Mouse (Mus musculus) lung, embryonic 14.5 days (tissue): ENCODE measurements around the gene Abcb9. TPM values are rescaled to one million over a fixed set of nuclear protein-coding genes. Genes with fewer than 3 reads are reported as not detected.

ENCODE experiments used
- ATAC-seq: fragments of 200-750 bp; cut with Nextera tagmentation; 2 replicates; pipeline ENCODE4 v1.8.0; 2017; ENCODE audit warnings: mild to moderate bottlenecking, moderate TSS enrichment, moderate library complexity; ENCODE audit not compliant: insufficient read depth
- DNase-seq: peaks from one replicate; pipeline ENCODE4 v3.0.0-alpha.2; 2015
- H3K27ac ChIP-seq: fragments of 300-500 bp; sonication (generic); 2 replicates; pipeline ENCODE4 v1.5.1; 2014; ENCODE audit warnings: low read depth, mild to moderate bottlenecking, moderate library complexity
- H3K27me3 ChIP-seq: fragments of 300-500 bp; sonication (generic); 2 replicates; pipeline ENCODE4 v1.6.1; 2014; ENCODE audit warnings: low read length, control low read depth; ENCODE audit not compliant: insufficient read depth
- H3K36me3 ChIP-seq: fragments of 300-500 bp; sonication (generic); 2 replicates; pipeline ENCODE4 v1.6.1; 2014; ENCODE audit warnings: control low read depth; ENCODE audit not compliant: insufficient read depth
- H3K4me1 ChIP-seq: fragments of 300-500 bp; sonication (generic); 2 replicates; pipeline ENCODE4 v1.6.1; 2014; ENCODE audit warnings: antibody characterized with exemption, control low read depth; ENCODE audit not compliant: insufficient read depth
- H3K4me2 ChIP-seq: fragments of 300-500 bp; sonication (generic); 2 replicates; pipeline ENCODE4 v1.6.1; 2014; ENCODE audit warnings: mild to moderate bottlenecking
- H3K4me3 ChIP-seq: fragments of 300-500 bp; sonication (generic); 2 replicates; pipeline ENCODE4 v1.5.1; 2014; ENCODE audit warnings: low read depth, low read length
- H3K9ac ChIP-seq: fragments of 300-500 bp; sonication (generic); 2 replicates; pipeline ENCODE4 v1.6.1; 2014
- H3K9me3 ChIP-seq: fragments of 300-500 bp; sonication (generic); 2 replicates; pipeline ENCODE4 v1.6.1; 2016; ENCODE audit warnings: low read depth, low read length, control low read depth
- CTCF ChIP-seq: IDR thresholded peaks from 2 replicates; pipeline ENCODE4 v1.5.1; 2016; ENCODE audit warnings: antibody characterized with exemption, low read depth
- WGBS: fragments of 180-500 bp; shearing (Covaris S2); extraction: QIAGEN DNeasy Blood & Tissue Kit; methylation state at CpG from one replicate; pipeline ENCODE4 v1.1.7; 2014; 5-methylcytosine and 5-hydroxymethylcytosine counted together
- polyA plus RNA-seq: library from polyadenylated mRNA; unstranded; fragments of >200 nt; fragmentation: Nextera tagmentation; extraction: Ambion mirVana; gene quantifications from 2 replicates; pipeline ENCODE4 v1.2.1, GENCODE M21; 2014

Gene Abcb9
- polyA plus RNA-seq, 1 experiment from 2014 or later, result 0.88 TPM

GRCm38 (mm10) chr5:124025146-124025545 is 70.5 kb downstream of the Abcb9 start:
- Histone ChIP-seq H3K27ac (no peak overlapping the region), H3K9ac (no peak overlapping the region), H3K4me1 (peaks cover 13% of the 10 kb centered on the region), H3K9me3 (no peaks in the 10 kb centered on the region), H3K4me3 (no peak overlapping the region), H3K4me2 (no peak overlapping the region), H3K36me3 (peaks cover 22% of the 10 kb centered on the region; the same call in 1 of the 2 replicates), H3K27me3 (no peaks in the 10 kb centered on the region)
- no peak for TF ChIP-seq CTCF
- 66% methylated on average over 9 of the region's 9 CpGs for WGBS
- no peak for DNase-seq
- ATAC-seq, result no peak

GRCm38 (mm10) chr5:124024677-124025076 is 70.9 kb downstream of the Abcb9 start:
- H3K9ac ChIP-seq, result no peak overlapping the region
- H3K4me3 ChIP-seq, result no peak overlapping the region
- no peak for DNase-seq
- H3K36me3 ChIP-seq, result peaks cover 22% of the 10 kb centered on the region; the same call in 1 of the 2 replicates
- 84% methylated on average over 6 of the region's 6 CpGs for WGBS
- ATAC-seq, result no peak
- TF ChIP-seq CTCF, result no peak
- H3K27me3 ChIP-seq, result no peaks in the 10 kb centered on the region
- no peak overlapping the region for H3K4me2 ChIP-seq
- no peak overlapping the region for H3K27ac ChIP-seq
- no peaks in the 10 kb centered on the region for H3K9me3 ChIP-seq
- peaks cover 12% of the 10 kb centered on the region for H3K4me1 ChIP-seq

- H3K9ac ChIP-seq, result no peak overlapping the region
- no peak overlapping the region for H3K4me2 ChIP-seq
Measured at GRCm38 (mm10) chr5:124022365-124022764, 73.2 kb downstream of the Abcb9 start.

DNA sequence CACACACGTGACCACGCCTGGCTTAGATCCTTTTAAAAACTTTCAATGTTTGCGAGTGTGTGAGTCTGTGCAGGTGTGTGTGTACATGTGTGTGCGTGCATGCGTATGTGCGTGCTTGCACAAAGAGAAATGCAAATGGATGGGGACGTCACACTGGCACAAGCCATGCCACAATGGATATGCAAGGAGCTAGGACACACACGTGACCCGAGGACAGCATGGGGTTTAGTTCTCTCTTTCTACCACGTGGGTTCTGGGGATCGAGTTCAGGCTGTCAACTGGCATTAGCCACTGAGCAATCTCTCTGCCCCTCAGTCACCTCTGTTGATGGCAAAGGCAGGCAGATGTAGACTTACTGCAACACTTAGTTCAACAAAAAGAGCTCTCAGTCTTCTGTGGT is 73.9 kb downstream of the Abcb9 start:
- H3K27me3 ChIP-seq, result no peaks in the 10 kb centered on the region
- no peak overlapping the region for H3K9ac ChIP-seq
- H3K9me3 ChIP-seq, result no peaks in the 10 kb centered on the region
- H3K4me3 ChIP-seq, result no peak overlapping the region
- peaks cover 18% of the 10 kb centered on the region; the same call in 1 of the 2 replicates for H3K36me3 ChIP-seq
- no peak for TF ChIP-seq CTCF
- H3K4me2 ChIP-seq, result no peak overlapping the region
- peaks cover 18% of the 10 kb centered on the region for H3K4me1 ChIP-seq
- no peak for ATAC-seq
- H3K27ac ChIP-seq, result peak overlapping the region; percentile 42; the same call in 1 of the 2 replicates
- no peak for DNase-seq
- WGBS, result 81% methylated on average over 11 of the region's 11 CpGs

More at GRCm38 (mm10) chr5:124022365-124022764, 73.2 kb downstream of the Abcb9 start:
- H3K27ac ChIP-seq, result no peak overlapping the region
- H3K27me3 ChIP-seq, result no peaks in the 10 kb centered on the region
- 60% methylated on average over 7 of the region's 7 CpGs for WGBS
- H3K4me1 ChIP-seq, result peaks cover 15% of the 10 kb centered on the region
- DNase-seq (no peak), ATAC-seq (no peak)
- H3K4me3 ChIP-seq, result no peak overlapping the region
- no peak for TF ChIP-seq CTCF
- peaks cover 19% of the 10 kb centered on the region; the same call in 1 of the 2 replicates for H3K36me3 ChIP-seq
- H3K9me3 ChIP-seq, result no peaks in the 10 kb centered on the region

- Histone ChIP-seq H3K9ac (no peak overlapping the region), H3K4me3 (no peak overlapping the region), H3K27me3 (no peaks in the 10 kb centered on the region), H3K4me2 (no peak overlapping the region), H3K9me3 (no peaks in the 10 kb centered on the region), H3K36me3 (peaks cover 17% of the 10 kb centered on the region; the same call in 1 of the 2 replicates), H3K4me1 (peaks cover 22% of the 10 kb centered on the region), H3K27ac (no peak overlapping the region)
- 77% methylated on average over 11 of the region's 11 CpGs for WGBS
- ATAC-seq (no peak), DNase-seq (peak; percentile 59)
- TF ChIP-seq CTCF, result no peak
Measured at GRCm38 (mm10) chr5:124021148-124021547, 74.5 kb downstream of the Abcb9 start.

DNA sequence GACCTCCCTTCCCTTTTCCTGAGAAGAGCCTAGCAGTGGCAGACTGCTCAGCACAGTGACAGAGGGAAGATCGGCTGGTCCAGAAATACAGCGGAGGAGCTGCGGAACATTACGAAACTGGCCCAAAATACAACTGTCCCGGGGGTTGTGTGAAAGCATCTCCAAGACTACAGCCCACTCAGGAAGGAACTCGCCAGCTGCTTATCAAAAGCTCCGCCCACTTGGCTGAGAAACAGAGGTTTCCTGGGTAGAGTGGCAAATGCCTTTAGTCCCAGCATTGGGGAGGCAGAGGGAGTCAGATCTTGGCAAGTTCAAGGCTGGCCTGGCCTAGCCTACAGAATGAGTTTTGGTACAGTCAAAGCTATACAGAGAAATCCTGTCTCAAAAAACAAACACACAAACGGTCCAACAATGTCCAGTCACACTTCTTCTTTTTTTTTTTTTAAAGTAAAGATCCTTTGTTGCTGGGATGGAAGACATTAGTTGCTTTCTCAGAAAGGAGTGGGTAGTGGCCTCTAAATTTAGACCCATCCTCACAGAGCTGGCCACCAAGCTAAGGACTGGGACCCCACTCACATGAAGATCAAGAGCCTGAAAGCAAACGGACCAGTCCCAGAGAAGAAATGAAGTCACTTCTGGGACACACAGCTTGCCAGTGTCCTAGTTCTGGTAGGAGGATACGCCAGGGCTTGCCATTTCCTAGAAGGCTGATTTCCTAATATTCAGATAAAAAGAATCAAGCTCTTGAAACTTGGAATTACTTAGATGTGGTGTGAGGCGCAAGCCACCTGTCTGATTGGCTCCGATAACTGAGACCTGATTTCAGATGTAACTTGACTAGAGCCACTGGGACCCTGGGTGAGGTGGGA is 76.0 kb downstream of the Abcb9 start:
- Histone ChIP-seq H3K4me2 (peak overlapping the region; percentile 41), H3K9ac (no peak overlapping the region; the same call in 1 of the 2 replicates), H3K27me3 (no peaks in the 10 kb centered on the region), H3K4me1 (peaks cover 31% of the 10 kb centered on the region), H3K27ac (peak overlapping the region; percentile 86), H3K36me3 (0 out of 2 replicates have a peak, but pooled peaks cover 10% of the 10 kb centered on the region), H3K4me3 (no peak overlapping the region), H3K9me3 (no peaks in the 10 kb centered on the region)
- WGBS, result 34% methylated on average over 12 of the region's 12 CpGs
- TF ChIP-seq CTCF, result no peak
- DNase-seq, result peak; percentile 91
- ATAC-seq, result peak; percentile 71

GRCm38 (mm10) chr5:124018651-124019050 is 76.9 kb downstream of the Abcb9 start:
- Histone ChIP-seq H3K4me2 (peak overlapping the region; percentile 41; the same call in 1 of the 2 replicates), H3K9ac (no peak overlapping the region), H3K27ac (peak overlapping the region; percentile 86; the same call in 1 of the 2 replicates), H3K36me3 (0 out of 2 replicates have a peak, but pooled peaks cover 10% of the 10 kb centered on the region), H3K4me1 (peaks cover 38% of the 10 kb centered on the region), H3K4me3 (no peak overlapping the region), H3K9me3 (no peaks in the 10 kb centered on the region), H3K27me3 (no peaks in the 10 kb centered on the region)
- 71% methylated on average over 9 of the region's 9 CpGs for WGBS
- no peak for TF ChIP-seq CTCF
- DNase-seq (no peak), ATAC-seq (no peak)
